Mouse (Mus musculus) midbrain, embryonic 15.5 days (tissue): ENCODE measurements around the gene Olfr1428. TPM values are rescaled to one million over a fixed set of nuclear protein-coding genes. Genes with fewer than 3 reads are reported as not detected.
"Not testable (repeated sequence)": the region's sequence is repeated elsewhere in the genome, so short reads cannot be mapped to it uniquely, and the experiment has no call there.

Source experiments
- ATAC-seq: fragments of 200-750 bp; cut with Nextera tagmentation; replicated peaks from 2 replicates; pipeline ENCODE4 v1.8.0; 2017; ENCODE audit warnings: moderate TSS enrichment
- H3K27ac ChIP-seq: fragments of 300-500 bp; sonication (generic); 2 replicates; pipeline ENCODE4 v1.5.1; 2015; ENCODE audit warnings: mild to moderate bottlenecking, inconsistent platforms
- H3K27me3 ChIP-seq: fragments of 300-500 bp; sonication (generic); replicated peaks from 2 replicates; pipeline ENCODE4 v1.6.1; 2015; ENCODE audit warnings: inconsistent platforms
- H3K36me3 ChIP-seq: fragments of 300-500 bp; sonication (generic); replicated peaks from 2 replicates; pipeline ENCODE4 v1.6.1; 2015; ENCODE audit warnings: inconsistent platforms
- H3K4me1 ChIP-seq: fragments of 300-500 bp; sonication (generic); 2 replicates; pipeline ENCODE4 v1.6.1; 2015; ENCODE audit warnings: inconsistent platforms
- H3K4me2 ChIP-seq: fragments of 300-500 bp; sonication (generic); 2 replicates; pipeline ENCODE4 v1.6.1; 2015; ENCODE audit warnings: inconsistent platforms, mild to moderate bottlenecking, moderate library complexity
- H3K4me3 ChIP-seq: fragments of 300-500 bp; sonication (generic); 2 replicates; pipeline ENCODE4 v1.5.1; 2015; ENCODE audit warnings: mild to moderate bottlenecking, inconsistent platforms
- H3K9ac ChIP-seq: fragments of 300-500 bp; sonication (generic); 2 replicates; pipeline ENCODE4 v1.6.1; 2015; ENCODE audit warnings: mild to moderate bottlenecking, inconsistent platforms
- H3K9me3 ChIP-seq: fragments of 300-500 bp; sonication (generic); 2 replicates; pipeline ENCODE4 v1.6.1; 2016; ENCODE audit warnings: inconsistent platforms
- WGBS: fragments of 180-500 bp; shearing (Covaris S2); methylation state at CpG from one replicate; pipeline ENCODE4 v1.1.7; 2015; ENCODE audit warnings: mixed read lengths; 5-methylcytosine and 5-hydroxymethylcytosine counted together
- polyA plus RNA-seq: library from polyadenylated mRNA; unstranded; fragments of >200 nt; fragmentation: Nextera tagmentation; extraction: Ambion mirVana; gene quantifications from 2 replicates; pipeline ENCODE4 v1.2.1, GENCODE M21; 2015

Gene Olfr1428
- not detected in 2 replicates for polyA plus RNA-seq

- H3K9ac ChIP-seq, result no peak within 1 kb of the TSS
- no peaks in the 10 kb centered on the region for H3K27me3 ChIP-seq
- H3K4me3 ChIP-seq, result no peak within 1 kb of the TSS
- no peak within 1 kb of the TSS for H3K27ac ChIP-seq
- no peak for ATAC-seq
- no peaks in the 10 kb centered on the region for H3K4me1 ChIP-seq
- WGBS, result 87% methylated on average over 1 of the region's 1 CpGs
- no peaks in the 10 kb centered on the region for H3K9me3 ChIP-seq
- no peaks in the 10 kb centered on the region for H3K36me3 ChIP-seq
- no peak within 1 kb of the TSS for H3K4me2 ChIP-seq
Measured at GRCm38 (mm10) chr19:12115797-12116196, at the start of gene Olfr1428. Gene Olfr1428, minus strand, starts transcription at chr19:12115897.

- H3K36me3 ChIP-seq, result no peaks in the 10 kb centered on the region
- no peaks in the 10 kb centered on the region for H3K9me3 ChIP-seq
- no peak overlapping the region for H3K9ac ChIP-seq
- 85% methylated on average over 3 of the region's 3 CpGs for WGBS
- no peak overlapping the region for H3K27ac ChIP-seq
- no peaks in the 10 kb centered on the region for H3K4me1 ChIP-seq
- no peak overlapping the region for H3K4me2 ChIP-seq
- no peak overlapping the region for H3K4me3 ChIP-seq
- H3K27me3 ChIP-seq, result no peaks in the 10 kb centered on the region
- no peak for ATAC-seq
Measured at GRCm38 (mm10) chr19:12145452-12145851, 29.8 kb upstream of the Olfr1428 start.

- no peak for ATAC-seq
- Histone ChIP-seq H3K36me3 (no peaks in the 10 kb centered on the region), H3K9ac (no peak overlapping the region), H3K4me2 (no peak overlapping the region), H3K27ac (no peak overlapping the region), H3K9me3 (no peaks in the 10 kb centered on the region), H3K4me3 (no peak overlapping the region), H3K27me3 (no peaks in the 10 kb centered on the region), H3K4me1 (no peaks in the 10 kb centered on the region)
- WGBS, result 39% methylated on average over 1 of the region's 1 CpGs
Measured at GRCm38 (mm10) chr19:12143356-12143755, 27.7 kb upstream of the Olfr1428 start.

GRCm38 (mm10) chr19:12134289-12134688 lies 18.6 kb upstream of the Olfr1428 start:
- Histone ChIP-seq H3K27me3 (no peaks in the 10 kb centered on the region), H3K9me3 (no peaks in the 10 kb centered on the region), H3K4me1 (no peaks in the 10 kb centered on the region), H3K4me3 (no peak overlapping the region), H3K9ac (no peak overlapping the region), H3K36me3 (no peaks in the 10 kb centered on the region), H3K4me2 (no peak overlapping the region), H3K27ac (no peak overlapping the region)
- ATAC-seq, result no peak
- 34% methylated on average over 2 of the region's 2 CpGs for WGBS

- no peak for ATAC-seq
- no peaks in the 10 kb centered on the region for H3K4me1 ChIP-seq
- no peak within 1 kb of the TSS for H3K4me3 ChIP-seq
- H3K9me3 ChIP-seq, result no peaks in the 10 kb centered on the region
- 80% methylated on average over 3 of the region's 3 CpGs for WGBS
- no peak within 1 kb of the TSS for H3K4me2 ChIP-seq
- no peak within 1 kb of the TSS for H3K27ac ChIP-seq
- no peaks in the 10 kb centered on the region for H3K27me3 ChIP-seq
- no peaks in the 10 kb centered on the region for H3K36me3 ChIP-seq
- H3K9ac ChIP-seq, result no peak within 1 kb of the TSS
Measured at GRCm38 (mm10) chr19:12123103-12123502, 7.4 kb upstream of the Olfr1428 start, which contains the start of gene Olfr76. Gene Olfr76, minus strand, starts transcription at chr19:12123203.

GRCm38 (mm10) chr19:12116464-12116863 lies 767 bp upstream of the Olfr1428 start:
- Histone ChIP-seq H3K27ac (no peak overlapping the region), H3K9ac (no peak overlapping the region), H3K4me2 (no peak overlapping the region), H3K9me3 (no peaks in the 10 kb centered on the region), H3K4me1 (no peaks in the 10 kb centered on the region), H3K27me3 (no peaks in the 10 kb centered on the region), H3K36me3 (no peaks in the 10 kb centered on the region), H3K4me3 (no peak overlapping the region)
- WGBS, result 89% methylated on average over 3 of the region's 3 CpGs
- ATAC-seq, result no peak

- H3K27ac ChIP-seq, result no peak overlapping the region
- no peaks in the 10 kb centered on the region for H3K4me1 ChIP-seq
- ATAC-seq, result no peak
- H3K9ac ChIP-seq, result no peak overlapping the region
- no peaks in the 10 kb centered on the region for H3K36me3 ChIP-seq
- no peak overlapping the region for H3K4me3 ChIP-seq
- no peaks in the 10 kb centered on the region for H3K27me3 ChIP-seq
- H3K4me2 ChIP-seq, result no peak overlapping the region
- 57% methylated on average over 1 of the region's 1 CpGs for WGBS
- H3K9me3 ChIP-seq, result no peaks in the 10 kb centered on the region
Measured at GRCm38 (mm10) chr19:12113807-12114206, 1.9 kb downstream of the Olfr1428 start.

GRCm38 (mm10) chr19:12104541-12104940 lies 11.2 kb downstream of the Olfr1428 start:
- no peak for ATAC-seq
- no peaks in the 10 kb centered on the region for H3K4me1 ChIP-seq
- H3K9me3 ChIP-seq, result no peaks in the 10 kb centered on the region
- H3K36me3 ChIP-seq, result no peaks in the 10 kb centered on the region
- H3K9ac ChIP-seq, result no peak overlapping the region
- WGBS, result 66% methylated on average over 1 of the region's 1 CpGs
- no peak overlapping the region for H3K4me2 ChIP-seq
- H3K4me3 ChIP-seq, result no peak overlapping the region
- no peaks in the 10 kb centered on the region for H3K27me3 ChIP-seq
- no peak overlapping the region for H3K27ac ChIP-seq

- WGBS, result 96% methylated on average over 2 of the region's 2 CpGs
- no peaks in the 10 kb centered on the region for H3K9me3 ChIP-seq
- H3K27ac ChIP-seq, result no peak within 1 kb of the TSS
- H3K9ac ChIP-seq, result no peak within 1 kb of the TSS
- ATAC-seq, result no peak
- H3K4me2 ChIP-seq, result no peak within 1 kb of the TSS
- no peaks in the 10 kb centered on the region for H3K4me1 ChIP-seq
- H3K36me3 ChIP-seq, result no peaks in the 10 kb centered on the region
- H3K4me3 ChIP-seq, result no peak within 1 kb of the TSS
- no peaks in the 10 kb centered on the region for H3K27me3 ChIP-seq
Measured at GRCm38 (mm10) chr19:12103234-12103633, 12.5 kb downstream of the Olfr1428 start, which contains the start of gene Olfr1427. Gene Olfr1427, minus strand, starts transcription at chr19:12103334.

- no peaks in the 10 kb centered on the region for H3K27me3 ChIP-seq
Measured at GRCm38 (mm10) chr19:12091913-12092312, 23.8 kb downstream of the Olfr1428 start, which contains the start of gene Olfr1426. Gene Olfr1426, minus strand, starts transcription at chr19:12092013.

GRCm38 (mm10) chr19:12077631-12078030 lies 38.1 kb downstream of the Olfr1428 start, which contains the start of gene Olfr1425:
Gene Olfr1425, minus strand, starts transcription at chr19:12077731.
- not testable (repeated sequence) for H3K4me1 ChIP-seq, ATAC-seq, H3K4me2 ChIP-seq, H3K9ac ChIP-seq, H3K36me3 ChIP-seq, H3K9me3 ChIP-seq, H3K27ac ChIP-seq, H3K27me3 ChIP-seq, H3K4me3 ChIP-seq
- WGBS, result 84% methylated on average over 4 of the region's 4 CpGs

More at GRCm38 (mm10) chr19:12091913-12092312, 23.8 kb downstream of the Olfr1428 start, which contains the start of gene Olfr1426:
- H3K9ac ChIP-seq, result no peak within 1 kb of the TSS
- no peak within 1 kb of the TSS for H3K4me3 ChIP-seq
- H3K36me3 ChIP-seq, result no peaks in the 10 kb centered on the region
- H3K4me2 ChIP-seq, result no peak within 1 kb of the TSS
- 80% methylated on average over 1 of the region's 1 CpGs for WGBS
- no peak for ATAC-seq
- H3K9me3 ChIP-seq, result no peaks in the 10 kb centered on the region
- H3K4me1 ChIP-seq, result no peaks in the 10 kb centered on the region
- no peak within 1 kb of the TSS for H3K27ac ChIP-seq

GRCm38 (mm10) chr19:12069546-12069945 lies 46.2 kb downstream of the Olfr1428 start:
- ATAC-seq, H3K27me3 ChIP-seq, H3K4me1 ChIP-seq, H3K9me3 ChIP-seq, H3K36me3 ChIP-seq, H3K4me2 ChIP-seq, H3K9ac ChIP-seq, H3K4me3 ChIP-seq, H3K27ac ChIP-seq: not testable (repeated sequence)
- WGBS, result 74% methylated on average over 1 of the region's 1 CpGs

- not testable (repeated sequence) for ATAC-seq, H3K36me3 ChIP-seq, H3K4me1 ChIP-seq, H3K4me3 ChIP-seq, H3K9me3 ChIP-seq, H3K27me3 ChIP-seq, H3K27ac ChIP-seq, H3K9ac ChIP-seq, H3K4me2 ChIP-seq
- WGBS, result 68% methylated on average over 1 of the region's 1 CpGs
Measured at GRCm38 (mm10) chr19:12067806-12068205, 47.9 kb downstream of the Olfr1428 start.
